17 mouse cellular contexts compared by ENCODE assay signal in genomic region chr10:20287369-20287768, GRCm38 (mm10). TPM values are rescaled to one million over a fixed set of nuclear protein-coding genes. Genes with fewer than 3 reads are reported as not detected.
A peak's percentile ranks its signal among the peaks of the same experiment; 100 is the strongest.
DNase-seq lines count a peak whose midpoint lies in the region; ATAC-seq and TF ChIP-seq lines count a peak whose summit lies in the region.
"Had no signal": no experiment of that assay in that cellular context is flagged by ENCODE, and none has a peak within 500 bp of the region (broad histone marks: within the 10 kb centered on the region; RNA-seq: fewer than 3 reads in every experiment).

No protein-coding gene starts in this region.

- no peak for ATAC-seq in hindbrain, embryonic 12.5 days (ENCODE audit: low FRiP score)
- ATAC-seq in midbrain, embryonic 13.5 days = no peak
- ATAC-seq: intestine, embryonic 15.5 days; lung, postnatal 0 days had no signal

- H3K79me2 ChIP-seq in liver, adult 2 months (ENCODE audit: control insufficient read depth, insufficient read depth, low read length) = no peaks in the 10 kb centered on the region

- no peaks in the 10 kb centered on the region for H3K9me3 ChIP-seq in hindbrain, embryonic 12.5 days (replicated peaks)
- no peaks in the 10 kb centered on the region for H3K9me3 ChIP-seq in midbrain, embryonic 13.5 days
- H3K9me3 ChIP-seq: intestine, embryonic 15.5 days; kidney, embryonic 15.5 days; limb, embryonic 12.5 days; liver, embryonic 15.5 days had no signal

- H3K27me3 ChIP-seq in liver, adult 2 months (ENCODE audit: control insufficient read depth, insufficient read depth, low read length) = no peaks in the 10 kb centered on the region
- H3K27me3 ChIP-seq in hindbrain, embryonic 12.5 days = no peaks in the 10 kb centered on the region
- 0 out of 2 replicates have a peak, but pooled peaks cover 5% of the 10 kb centered on the region for H3K27me3 ChIP-seq in midbrain, embryonic 13.5 days
- H3K27me3 ChIP-seq: intestine, embryonic 15.5 days; kidney, embryonic 15.5 days; limb, embryonic 12.5 days; liver, embryonic 15.5 days had no signal

- H3K9ac ChIP-seq in liver, adult 2 months (ENCODE audit: low read depth, low read length) = no peak overlapping the region
- H3K9ac ChIP-seq in hindbrain, embryonic 12.5 days = no peak overlapping the region
- no peak overlapping the region for H3K9ac ChIP-seq in midbrain, embryonic 13.5 days (replicated peaks)
- H3K9ac ChIP-seq: intestine, embryonic 15.5 days; kidney, embryonic 15.5 days; limb, embryonic 12.5 days; liver, embryonic 15.5 days had no signal

- no peak overlapping the region for H3K27ac ChIP-seq in liver, adult 2 months (replicated peaks; ENCODE audit: insufficient read depth, low read depth, low read length)
- peak overlapping the region; percentile 95 for H3K27ac ChIP-seq in hindbrain, embryonic 12.5 days
- peak overlapping the region; percentile 90 for H3K27ac ChIP-seq in midbrain, embryonic 13.5 days
- H3K27ac ChIP-seq: intestine, embryonic 15.5 days; kidney, embryonic 15.5 days; liver, embryonic 15.5 days had no signal

- H3K36me3 ChIP-seq in liver, adult 2 months (ENCODE audit: control insufficient read depth, insufficient read depth, low read length) = no peaks in the 10 kb centered on the region
- no peaks in the 10 kb centered on the region for H3K36me3 ChIP-seq in hindbrain, embryonic 12.5 days
- no peaks in the 10 kb centered on the region for H3K36me3 ChIP-seq in midbrain, embryonic 13.5 days
- H3K36me3 ChIP-seq: intestine, embryonic 15.5 days; kidney, embryonic 15.5 days; limb, embryonic 12.5 days; liver, embryonic 15.5 days had no signal

- peaks cover 2% of the 10 kb centered on the region; the same call in 1 of the 2 replicates for H3K4me1 ChIP-seq in liver, adult 2 months (ENCODE audit: control insufficient read depth, insufficient read depth, low read length)
- peaks cover 30% of the 10 kb centered on the region for H3K4me1 ChIP-seq in hindbrain, embryonic 12.5 days
- H3K4me1 ChIP-seq in midbrain, embryonic 13.5 days (replicated peaks) = peaks cover 35% of the 10 kb centered on the region

- no peak overlapping the region for H3K4me3 ChIP-seq in liver, adult 2 months (ENCODE audit: insufficient read depth, low read depth, low read length)
- H3K4me3 ChIP-seq in hindbrain, embryonic 12.5 days = no peak overlapping the region
- no peak overlapping the region for H3K4me3 ChIP-seq in midbrain, embryonic 13.5 days (replicated peaks)
- H3K4me3 ChIP-seq: intestine, embryonic 15.5 days; kidney, embryonic 15.5 days; limb, embryonic 12.5 days; liver, embryonic 15.5 days had no signal

- no peak for TF ChIP-seq POLR2A in liver, adult 2 months (IDR thresholded peaks at IDR 0.05; ENCODE audit: extremely low read depth, insufficient read depth, low read length)

- intact Hi-C loops in heart, postnatal 14 days (cut with DNase I) = no loop called here

- 33% methylated on average over 6 of the region's 6 CpGs for WGBS in liver, adult 2 months
- WGBS in hindbrain, embryonic 12.5 days = 21% methylated on average over 6 of the region's 6 CpGs
- 34% methylated on average over 6 of the region's 6 CpGs for WGBS in midbrain, embryonic 13.5 days

- TF ChIP-seq CTCF in liver, adult 2 months (IDR thresholded peaks at IDR 0.05; ENCODE audit: low read depth, low read length) = no peak

- peak; percentile 55 for DNase-seq in liver, adult 2 months (ENCODE audit: extremely low read depth, low read depth, low spot score)
- DNase-seq in liver = no peak
- peak; percentile 8 for DNase-seq in retina, embryonic 14.5 days (ENCODE audit: low spot score)
- DNase-seq in kidney, postnatal 25 days = no peak
- no peak for DNase-seq in heart, postnatal 14 days
- no peak for DNase-seq in lung, postnatal 4 days
- DNase-seq: adrenal gland, postnatal 36 days; cerebellum, adult 2 months; gastrocnemius, postnatal 25 days; thymus, postnatal 4 days had no signal

- H3K4me2 ChIP-seq in hindbrain, embryonic 12.5 days (replicated peaks) = no peak overlapping the region
- no peak overlapping the region for H3K4me2 ChIP-seq in midbrain, embryonic 13.5 days (replicated peaks)
- H3K4me2 ChIP-seq: liver, embryonic 15.5 days had no signal

RNA-seq across cellular contexts. Expression of gene Bclaf1, which starts 24.9 kb away (rescaled TPM):
- total RNA-seq in liver, adult 2 months (2014; rRNA removed) = 56.0 and 73.1 TPM in 2 replicates
- 4.7 and 6.9 TPM in 2 replicates for polyA plus RNA-seq in liver, adult 2 months (2012; rRNA removed)
- polyA plus RNA-seq in hindbrain, embryonic 12.5 days (2016; fragmentation: Nextera tagmentation; extraction: Ambion mirVana) = 158 and 163 TPM in 2 replicates
- 153 and 157 TPM in 2 replicates for polyA plus RNA-seq in midbrain, embryonic 13.5 days (2015; fragmentation: Nextera tagmentation; extraction: Ambion mirVana)
- 10 to 100 TPM; 68.4 to 68.7 TPM for total RNA-seq in heart, postnatal 14 days (2021)

Comparison
In these comparisons a context has a peak if more than half of its experiments do, and no peak if none do; other contexts are left out.
1. DNase-seq: peak in liver, adult 2 months (single experiment) and retina, embryonic 14.5 days (single experiment); none in liver (single experiment), kidney, postnatal 25 days (0 of 2), heart, postnatal 14 days (0 of 2) and lung, postnatal 4 days (0 of 2).
2. RNA of gene Bclaf1, which starts 24.9 kb away (polyA plus RNA-seq): 158 to 163 TPM in hindbrain, embryonic 12.5 days and 153 to 157 TPM in midbrain, embryonic 13.5 days; 4.7 to 6.9 TPM in liver, adult 2 months; every median in the first group is over 10 times any median in the second.